Mouse (Mus musculus) MEL (cell line): ENCODE measurements around the gene Susd3. TPM values are rescaled to one million over a fixed set of nuclear protein-coding genes. Genes with fewer than 3 reads are reported as not detected.

Experiments used
- DNase-seq: peaks from one replicate; pipeline ENCODE4 v3.0.0; 2011; ENCODE audit warnings: low read depth, low spot score
- H3K27ac ChIP-seq: 2 replicates; pipeline ENCODE4 v1.5.1; 2012; ENCODE audit warnings: low read depth, mild to moderate bottlenecking, control low read depth, low read length, moderate library complexity; ENCODE audit not compliant: control insufficient read depth
- H3K27me3 ChIP-seq, 2 experiments: fragments of 150-350 bp in 1 of 2; sonication (generic) in 1 of 2; 2 replicates each; pipeline ENCODE4 v1.6.1; 2012; ENCODE audit warnings: low read length in 2 of 2, mild to moderate bottlenecking in 2 of 2, improper control_type of control experiment in 1 of 2, moderate library complexity in 1 of 2; ENCODE audit not compliant: insufficient read depth in 2 of 2, control insufficient read depth in 1 of 2
- H3K36me3 ChIP-seq, 2 experiments: 2 replicates each; pipeline ENCODE4 v1.6.1; 2012 to 2014; ENCODE audit warnings: low read length in 2 of 2, improper control_type of control experiment in 1 of 2, inconsistent platforms in 1 of 2, mild to moderate bottlenecking in 1 of 2; ENCODE audit not compliant: insufficient read depth in 2 of 2, control insufficient read depth in 1 of 2
- H3K4me1 ChIP-seq, 2 experiments: fragments of 150-350 bp in 1 of 2; sonication (generic) in 1 of 2; 2 replicates each; pipeline ENCODE4 v1.6.1; 2012; ENCODE audit warnings: low read length in 2 of 2, improper control_type of control experiment in 1 of 2, mild to moderate bottlenecking in 1 of 2; ENCODE audit not compliant: insufficient read depth in 2 of 2, control insufficient read depth in 1 of 2
- H3K4me3 ChIP-seq, 2 experiments: fragments of 150-350 bp in 1 of 2; sonication (generic) in 1 of 2; 2 replicates each; pipeline ENCODE4 v1.5.1; 2012; ENCODE audit warnings: low read depth in 2 of 2, low read length in 2 of 2, mild to moderate bottlenecking in 2 of 2, moderate library complexity in 2 of 2, control low read depth in 1 of 2, improper control_type of control experiment in 1 of 2; ENCODE audit not compliant: control insufficient read depth in 1 of 2, insufficient read depth in 1 of 2
- H3K79me2 ChIP-seq: 2 replicates; pipeline ENCODE4 v1.6.1; 2012; ENCODE audit warnings: mild to moderate bottlenecking, low read length, moderate library complexity; ENCODE audit not compliant: control insufficient read depth, poor library complexity, insufficient read depth
- H3K9ac ChIP-seq: 2 replicates; pipeline ENCODE4 v1.6.1; 2012; ENCODE audit warnings: low read depth, mild to moderate bottlenecking, control low read depth, low read length, moderate library complexity; ENCODE audit not compliant: control insufficient read depth, poor library complexity, severe bottlenecking
- H3K9me3 ChIP-seq: fragments of 150-350 bp; sonication (generic); replicated peaks from 2 replicates; pipeline ENCODE4 v1.6.1; 2012; ENCODE audit warnings: mild to moderate bottlenecking, low read length, improper control_type of control experiment, moderate library complexity; ENCODE audit not compliant: insufficient read depth
- BHLHE40 ChIP-seq: IDR thresholded peaks from 2 replicates; pipeline ENCODE4 v1.6.1; 2012; ENCODE audit warnings: low read depth, mild to moderate bottlenecking, inconsistent platforms, low read length, improper control_type of control experiment, borderline replicate concordance
- CHD1 ChIP-seq: IDR thresholded peaks from 2 replicates; pipeline ENCODE4 v1.6.1; 2012; ENCODE audit warnings: low read depth, mild to moderate bottlenecking, inconsistent platforms, low read length, improper control_type of control experiment
- CHD2 ChIP-seq: IDR thresholded peaks from 2 replicates; pipeline ENCODE4 v1.6.1; 2011; ENCODE audit warnings: low read length, improper control_type of control experiment
- CTCF ChIP-seq, 3 experiments: IDR thresholded peaks in 2 of 3; conservative IDR thresholded peaks in 1 of 3; 2 replicates each; pipeline ENCODE4 v1.5.1; 2011 to 2012; ENCODE audit warnings: low read length in 3 of 3, low read depth in 2 of 3, mild to moderate bottlenecking in 2 of 3, improper control_type of control experiment in 1 of 3, inconsistent platforms in 1 of 3, mixed read lengths in 1 of 3, moderate library complexity in 1 of 3; ENCODE audit not compliant: control insufficient read depth in 1 of 3, insufficient read depth in 1 of 3, poor library complexity in 1 of 3, severe bottlenecking in 1 of 3
- E2F4 ChIP-seq: IDR thresholded peaks from 2 replicates; pipeline ENCODE4 v1.6.1; 2011; ENCODE audit warnings: low read depth, low read length, improper control_type of control experiment, borderline replicate concordance
- ELF1 ChIP-seq: IDR thresholded peaks from 2 replicates; pipeline ENCODE4 v1.6.1; 2014; ENCODE audit warnings: low read depth, mild to moderate bottlenecking, inconsistent platforms, low read length, improper control_type of control experiment, moderate library complexity
- EP300 ChIP-seq, 2 experiments: IDR thresholded peaks; 2 replicates each; pipeline ENCODE4 v1.6.1; 2011; ENCODE audit warnings: improper control_type of control experiment in 2 of 2, low read length in 2 of 2, low read depth in 1 of 2, mild to moderate bottlenecking in 1 of 2
- ETS1 ChIP-seq: IDR thresholded peaks from 2 replicates; pipeline ENCODE4 v1.6.1; 2012; ENCODE audit warnings: low read depth, mild to moderate bottlenecking, inconsistent platforms, low read length, improper control_type of control experiment, moderate library complexity
- GABPA ChIP-seq: IDR thresholded peaks from 2 replicates; pipeline ENCODE4 v1.6.1; 2012; ENCODE audit warnings: low read depth, mild to moderate bottlenecking, inconsistent platforms, low read length, improper control_type of control experiment, moderate library complexity
- GATA1 ChIP-seq: IDR thresholded peaks from 2 replicates; pipeline ENCODE4 v1.6.1; 2011; ENCODE audit warnings: low read depth, low read length, improper control_type of control experiment
- HCFC1 ChIP-seq: IDR thresholded peaks from 2 replicates; pipeline ENCODE4 v1.6.1; 2012; ENCODE audit warnings: low read depth, mild to moderate bottlenecking, inconsistent platforms, low read length, improper control_type of control experiment, moderate library complexity
- JUND ChIP-seq: IDR thresholded peaks from 2 replicates; pipeline ENCODE4 v1.6.1; 2011; ENCODE audit warnings: low read depth, mild to moderate bottlenecking, improper control_type of control experiment, low read length
- KAT2A ChIP-seq: conservative IDR thresholded peaks from 2 replicates; pipeline ENCODE4 v1.6.1; 2012; ENCODE audit warnings: low read depth, low read length, improper control_type of control experiment, inconsistent platforms
- MAFK ChIP-seq: IDR thresholded peaks from 2 replicates; pipeline ENCODE4 v1.6.1; 2011; ENCODE audit warnings: low read depth, mild to moderate bottlenecking, low read length, improper control_type of control experiment, borderline replicate concordance
- MAX ChIP-seq: IDR thresholded peaks from 2 replicates; pipeline ENCODE4 v1.6.1; 2011; ENCODE audit warnings: low read length, improper control_type of control experiment
- MAZ ChIP-seq: IDR thresholded peaks from 2 replicates; pipeline ENCODE4 v1.6.1; 2012; ENCODE audit warnings: low read depth, mild to moderate bottlenecking, inconsistent platforms, low read length, improper control_type of control experiment
- MEF2A ChIP-seq: IDR thresholded peaks from 2 replicates; pipeline ENCODE4 v1.6.1; 2014; ENCODE audit warnings: low read depth, mild to moderate bottlenecking, inconsistent platforms, low read length, improper control_type of control experiment; ENCODE audit not compliant: poor library complexity, insufficient replicate concordance, severe bottlenecking; ENCODE audit errors: extremely low read depth
- MXI1 ChIP-seq: IDR thresholded peaks from 2 replicates; pipeline ENCODE4 v1.6.1; 2011; ENCODE audit warnings: mild to moderate bottlenecking, low read depth, low read length, improper control_type of control experiment
- MYB ChIP-seq: IDR thresholded peaks from 2 replicates; pipeline ENCODE4 v1.6.1; 2011; ENCODE audit warnings: mild to moderate bottlenecking, low read depth, low read length, improper control_type of control experiment
- MYC ChIP-seq: IDR thresholded peaks from 2 replicates; pipeline ENCODE4 v1.6.1; 2011; ENCODE audit warnings: low read depth, mild to moderate bottlenecking, low read length, improper control_type of control experiment, moderate library complexity
- NRF1 ChIP-seq: IDR thresholded peaks from 2 replicates; pipeline ENCODE4 v1.6.1; 2014; ENCODE audit warnings: low read depth, mild to moderate bottlenecking, inconsistent platforms, low read length, improper control_type of control experiment, moderate library complexity; ENCODE audit not compliant: poor library complexity, insufficient read depth, severe bottlenecking
- POLR2A ChIP-seq, 2 experiments: IDR thresholded peaks; 2 replicates each; pipeline ENCODE4 v1.6.1; 2011 to 2012; ENCODE audit warnings: low read length in 2 of 2, mild to moderate bottlenecking in 2 of 2, control low read depth in 1 of 2, improper control_type of control experiment in 1 of 2, low read depth in 1 of 2, moderate library complexity in 1 of 2; ENCODE audit not compliant: control insufficient read depth in 1 of 2, insufficient read depth in 1 of 2, poor library complexity in 1 of 2
- POLR2AphosphoS2 ChIP-seq: IDR thresholded peaks from 2 replicates; pipeline ENCODE4 v1.6.1; 2011; ENCODE audit warnings: low read length, improper control_type of control experiment
- RAD21 ChIP-seq: IDR thresholded peaks from 2 replicates; pipeline ENCODE4 v1.6.1; 2011; ENCODE audit warnings: mild to moderate bottlenecking, low read depth, low read length, improper control_type of control experiment
- RCOR1 ChIP-seq: IDR thresholded peaks from 2 replicates; pipeline ENCODE4 v1.6.1; 2012; ENCODE audit warnings: low read depth, mild to moderate bottlenecking, inconsistent platforms, low read length, improper control_type of control experiment
- SIN3A ChIP-seq: IDR thresholded peaks from 2 replicates; pipeline ENCODE4 v1.6.1; 2012; ENCODE audit warnings: low read length, improper control_type of control experiment, inconsistent platforms
- SMC3 ChIP-seq: IDR thresholded peaks from 2 replicates; pipeline ENCODE4 v1.6.1; 2011; ENCODE audit warnings: low read depth, low read length, improper control_type of control experiment
- TAL1 ChIP-seq: IDR thresholded peaks from 2 replicates; pipeline ENCODE4 v1.6.1; 2012; ENCODE audit warnings: mild to moderate bottlenecking, inconsistent platforms, low read length, moderate library complexity, mixed read lengths
- TBP ChIP-seq: IDR thresholded peaks from 2 replicates; pipeline ENCODE4 v1.8.0; 2011; ENCODE audit warnings: low read depth, low read length, improper control_type of control experiment
- USF1 ChIP-seq: IDR thresholded peaks from 2 replicates; pipeline ENCODE4 v1.6.1; 2014; ENCODE audit warnings: low read depth, mild to moderate bottlenecking, inconsistent platforms, low read length, improper control_type of control experiment, moderate library complexity
- ZC3H11A ChIP-seq: IDR thresholded peaks from 2 replicates; pipeline ENCODE4 v1.6.1; 2012; ENCODE audit warnings: low read depth, mild to moderate bottlenecking, inconsistent platforms, low read length, improper control_type of control experiment
- ZKSCAN1 ChIP-seq: IDR thresholded peaks from 2 replicates; pipeline ENCODE4 v1.6.1; 2012; ENCODE audit warnings: low read depth, mild to moderate bottlenecking, inconsistent platforms, low read length, improper control_type of control experiment, moderate library complexity
- ZMIZ1 ChIP-seq: IDR thresholded peaks from 2 replicates; pipeline ENCODE4 v1.6.1; 2012; ENCODE audit warnings: low read depth, mild to moderate bottlenecking, inconsistent platforms, low read length, improper control_type of control experiment, moderate library complexity
- ZNF384 ChIP-seq: IDR thresholded peaks from 2 replicates; pipeline ENCODE4 v1.6.1; 2012; ENCODE audit warnings: low read depth, mild to moderate bottlenecking, inconsistent platforms, low read length, improper control_type of control experiment
- polyA plus RNA-seq, 2 experiments: library from polyadenylated mRNA; stranded (reverse) in 1 of 2; unstranded in 1 of 2; fragments of >175 nt in 1 of 2; fragments of >200 nt in 1 of 2; gene quantifications; 2 replicates each; pipeline versions ENCODE4 v1.2.1 to v1.2.4; 2012; ENCODE audit warnings: low replicate concordance in 2 of 2, low read depth in 1 of 2; ENCODE audit not compliant: insufficient read length in 2 of 2, insufficient read depth in 1 of 2, missing spikeins in 1 of 2
- total RNA-seq: library from RNA; depleted of rRNA; stranded (reverse); fragments of 300-350 nt; gene quantifications from 2 replicates; pipeline ENCODE4 v1.2.3, GENCODE M21; 2012

The Susd3 gene
- total and polyA plus RNA-seq, 3 experiments, result 10.8 to 16.2 TPM; not detected in 1

DNA sequence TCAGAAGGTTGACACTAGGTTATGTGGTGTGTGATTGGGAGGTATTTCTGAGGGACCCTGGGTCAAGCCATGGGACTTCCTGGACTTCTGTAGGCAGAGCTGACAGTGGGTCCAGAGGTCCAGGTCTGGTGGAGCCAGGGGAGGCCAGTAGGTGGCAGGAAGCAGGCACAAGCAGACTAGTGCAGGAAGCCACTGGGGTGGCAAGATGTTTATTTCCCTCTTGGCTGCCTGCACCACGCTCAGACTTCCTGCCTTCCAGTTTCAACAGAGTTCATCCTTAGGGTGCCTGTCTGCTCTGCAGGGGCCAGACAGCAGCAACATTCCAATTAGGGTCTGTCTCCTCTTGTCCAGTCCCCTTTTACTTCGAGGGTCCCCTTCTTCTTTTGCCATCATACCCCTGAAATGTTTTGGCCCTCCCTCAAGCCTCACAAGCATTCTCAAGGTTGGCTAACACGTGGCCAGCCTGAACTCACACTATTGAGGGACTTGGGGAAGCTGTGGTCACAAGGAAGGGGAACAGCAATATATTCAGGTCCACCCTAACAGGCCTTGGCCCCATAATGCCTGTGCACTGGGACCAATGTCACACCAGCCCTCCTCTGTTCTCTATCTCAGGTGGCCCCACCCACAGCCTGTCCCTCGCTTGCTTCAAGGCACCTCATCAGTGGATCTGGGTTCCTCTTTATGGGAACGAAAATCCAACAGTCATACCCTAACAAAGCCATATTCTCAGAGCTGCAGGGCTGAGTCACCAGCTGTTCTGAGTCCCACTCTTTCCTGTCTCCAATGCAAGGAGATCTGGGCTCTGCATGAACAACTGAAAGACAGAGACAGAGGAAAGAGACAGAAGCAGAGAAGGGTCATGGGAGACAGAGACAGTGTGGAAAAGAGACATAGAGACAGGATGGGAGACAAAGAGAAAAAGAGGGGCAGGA is 23.6 kb upstream of the Susd3 start:
- H3K9me3 ChIP-seq, result no peaks in the 10 kb centered on the region
- peak overlapping the region; percentile 40; the same call in 1 of the 2 replicates for H3K27ac ChIP-seq
- peaks cover 0 to 11% of the 10 kb centered on the region in 2 experiments; a peak in 3 of 4 replicates for H3K36me3 ChIP-seq
- peaks cover 0 to 32% of the 10 kb centered on the region in 2 experiments; a peak in 3 of 4 replicates for H3K4me1 ChIP-seq
- H3K9ac ChIP-seq, result no peak overlapping the region
- H3K79me2 ChIP-seq, result no peaks in the 10 kb centered on the region
- H3K4me3 ChIP-seq, result no peak overlapping the region
- no peaks in the 10 kb centered on the region for H3K27me3 ChIP-seq
- peak; percentile 89 for DNase-seq
- no peak for TF ChIP-seq BHLHE40
- no peak for TF ChIP-seq MAZ
- peak in 1 of 2 experiments; percentile 39; a peak in 1 of 4 replicates for TF ChIP-seq EP300 (IDR thresholded peaks at IDR 0.05; ENCODE audit: low read depth in 1 of 2, low read length in 2 of 2)
- TF ChIP-seq ELF1, result no peak
- TF ChIP-seq MEF2A, result no peak
- TF ChIP-seq JUND, result no peak
- no peak for TF ChIP-seq CHD2
- no peak for TF ChIP-seq USF1
- TF ChIP-seq POLR2A (IDR thresholded peaks at IDR 0.05; ENCODE audit: control insufficient read depth in 1 of 2, insufficient read depth in 1 of 2, low read depth in 1 of 2, low read length in 2 of 2, poor library complexity in 1 of 2), result peak in 1 of 2 experiments; percentile 36; a peak in 1 of 4 replicates
- TF ChIP-seq E2F4, result no peak
- TF ChIP-seq ETS1, result no peak
- no peak for TF ChIP-seq ZMIZ1
- no peak for TF ChIP-seq MYB
- TF ChIP-seq MAX, result peak; percentile 67
- TF ChIP-seq RAD21, result no peak
- no peak for TF ChIP-seq POLR2AphosphoS2
- no peak for TF ChIP-seq ZC3H11A
- no peak for TF ChIP-seq TAL1
- TF ChIP-seq NRF1, result no peak
- TF ChIP-seq SMC3, result no peak
- TF ChIP-seq KAT2A, result no peak
- no peak for TF ChIP-seq GATA1
- no peak for TF ChIP-seq MXI1
- no peak for TF ChIP-seq GABPA
- no peak for TF ChIP-seq CTCF (IDR thresholded peaks at IDR 0.05 in 2 of 3, conservative IDR thresholded peaks at IDR 0.05 in 1 of 3; ENCODE audit: control insufficient read depth in 1 of 3, insufficient read depth in 1 of 3, low read depth in 2 of 3, low read length in 3 of 3, poor library complexity in 1 of 3, severe bottlenecking in 1 of 3)
- TF ChIP-seq MAFK, result no peak
- peak; percentile 38; the same call in 1 of the 2 replicates for TF ChIP-seq MYC
- peak; percentile 95 for TF ChIP-seq TBP
- no peak for TF ChIP-seq HCFC1
- TF ChIP-seq SIN3A, result no peak
- no peak for TF ChIP-seq ZNF384
- no peak for TF ChIP-seq CHD1
- no peak for TF ChIP-seq RCOR1
- TF ChIP-seq ZKSCAN1, result no peak
